Mouse (Mus musculus): Measurements from ENCODE around the gene Gatad2a. TPM values are rescaled to one million over a fixed set of nuclear protein-coding genes. Genes with fewer than 3 reads are reported as not detected.

Gatad2a gene
- total RNA-seq, 2 experiments from 2014 or later, result 58.2 to 69.2 TPM

DNA sequence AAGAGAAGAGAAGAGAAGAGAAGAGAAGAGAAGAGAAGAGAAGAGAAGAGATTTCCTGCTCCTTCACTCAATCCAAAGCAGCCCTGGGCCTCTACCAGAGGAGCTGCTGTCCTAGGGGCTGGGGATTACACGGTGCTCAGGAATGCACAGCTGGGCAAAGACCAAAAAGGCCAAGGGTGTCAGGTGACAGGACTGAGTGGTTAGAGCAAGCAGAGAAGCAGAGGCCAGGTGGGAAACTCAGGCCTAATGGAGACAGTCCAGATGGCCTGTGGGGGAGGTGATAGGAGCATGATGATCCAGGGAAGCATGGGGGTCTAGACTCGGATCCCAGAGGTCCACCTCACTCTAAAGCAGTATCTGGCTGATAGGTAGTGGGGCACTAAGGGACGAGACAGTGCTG is 56.6 kb downstream of the Gatad2a start:
- ATAC-seq (replicated peaks; ENCODE audit: poor library complexity, severe bottlenecking), result no peak

DNA sequence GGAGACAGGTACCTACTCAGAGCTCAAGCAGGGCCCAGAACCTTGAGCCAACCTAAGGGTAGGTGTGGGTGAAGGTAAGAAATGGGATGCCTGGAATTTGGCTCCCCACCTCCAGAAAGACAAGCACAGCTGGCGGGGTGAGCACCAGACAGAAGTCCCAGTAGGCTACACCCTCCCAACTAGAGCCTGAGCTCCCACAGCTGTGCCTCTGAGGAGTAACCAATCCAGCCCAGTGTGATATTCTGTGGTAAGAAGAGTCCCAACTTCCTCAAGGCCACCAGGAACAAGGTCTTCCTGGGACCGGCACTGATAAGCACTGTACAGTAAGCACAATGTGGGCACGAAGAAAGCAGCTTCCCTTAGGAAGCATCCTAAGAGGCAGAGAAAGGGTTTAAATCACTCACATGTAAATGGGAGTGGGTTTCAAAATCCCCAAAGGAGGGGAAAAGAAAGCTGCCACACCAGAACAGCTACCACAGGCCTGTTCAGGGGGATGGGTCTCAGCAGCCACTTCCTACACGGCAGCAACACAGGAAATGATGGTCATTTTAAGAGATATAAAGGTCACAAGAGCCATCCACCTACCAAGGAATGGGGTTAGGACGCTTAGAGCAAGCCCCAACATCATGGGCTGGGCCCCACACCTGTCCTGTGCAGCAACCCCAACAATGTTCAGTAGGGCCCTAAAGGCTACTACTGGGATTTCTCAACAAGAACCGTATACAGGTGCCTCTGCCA is 57.8 kb downstream of the Gatad2a start:
- ATAC-seq (replicated peaks; ENCODE audit: poor library complexity, severe bottlenecking), result peak; percentile 75

DNA sequence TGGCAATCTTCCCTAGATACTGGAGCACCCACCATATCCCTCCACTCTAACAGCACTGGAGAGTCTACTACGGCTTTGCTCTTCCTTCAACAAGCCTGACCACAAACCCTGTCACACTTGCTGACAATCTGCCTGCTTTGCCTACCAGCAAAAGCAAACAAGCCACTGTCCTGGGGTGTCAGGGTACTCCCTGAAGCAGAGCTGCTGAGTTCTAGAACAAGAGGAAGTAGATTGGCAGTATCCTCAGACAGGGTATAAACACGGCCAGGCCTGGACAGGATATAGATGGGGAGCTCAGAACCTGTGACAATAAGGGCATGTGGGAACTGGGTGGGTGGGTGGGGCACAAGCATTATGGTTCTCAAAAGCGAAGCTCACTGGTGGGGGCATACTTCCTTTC is 58.7 kb downstream of the Gatad2a start:
- peak; percentile 27; the same call in 1 of the 2 replicates for ATAC-seq (replicated peaks; ENCODE audit: poor library complexity, severe bottlenecking)

DNA sequence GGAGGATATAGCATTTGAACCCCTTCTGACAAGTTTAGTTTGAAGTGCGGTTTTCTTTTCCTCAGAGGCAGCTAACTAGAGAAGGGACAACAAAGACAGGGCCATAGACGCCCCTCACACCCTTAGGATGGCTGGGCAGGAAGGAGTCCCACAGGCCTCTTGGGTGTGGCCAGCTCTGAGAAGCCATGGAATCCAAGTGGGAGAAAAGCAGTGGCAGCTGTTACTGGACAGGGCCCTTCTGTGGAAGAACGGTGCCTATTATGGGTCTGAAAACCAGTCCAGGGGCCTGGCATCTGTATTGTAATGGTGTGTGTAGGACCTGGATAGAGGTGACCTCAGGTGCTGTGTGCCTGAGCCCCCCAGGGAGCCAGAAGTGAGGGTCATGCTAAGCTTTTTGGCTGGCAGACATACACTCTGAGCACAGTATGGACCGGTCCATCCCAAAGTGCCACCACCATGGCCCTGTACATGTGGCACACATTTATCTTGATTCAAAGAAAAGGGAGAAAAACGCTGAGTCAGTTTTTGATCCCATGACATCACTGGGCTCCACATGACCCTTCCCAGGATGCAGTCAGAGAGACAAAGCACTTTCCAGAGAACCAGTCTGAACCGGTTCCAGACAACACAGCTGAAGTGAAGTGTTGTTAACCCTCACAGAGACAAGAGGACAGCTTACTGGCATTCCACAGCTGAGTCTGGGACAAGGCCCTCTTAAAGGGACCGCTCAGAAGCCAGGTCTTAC is 60.0 kb downstream of the Gatad2a start:
- no peak for ATAC-seq (replicated peaks; ENCODE audit: poor library complexity, severe bottlenecking)

DNA sequence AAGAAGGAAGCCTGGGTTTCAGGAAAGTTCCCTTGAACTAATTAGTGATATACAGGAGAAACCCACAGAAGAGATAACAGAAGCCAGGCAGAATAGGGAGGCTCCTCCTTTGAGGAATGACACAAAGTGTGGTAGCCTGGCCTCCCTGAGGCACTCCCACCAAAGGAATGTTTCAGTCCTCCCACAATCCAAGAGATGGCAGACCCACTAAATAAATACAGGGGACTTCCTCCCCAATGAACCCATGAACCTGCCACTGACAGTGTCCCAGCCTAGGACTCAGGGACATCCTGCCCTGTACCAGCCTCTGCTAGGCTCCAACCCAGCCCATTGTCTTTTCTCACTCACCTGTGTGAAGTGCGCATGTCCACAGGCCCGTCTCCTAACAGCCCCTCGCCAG is 60.8 kb downstream of the Gatad2a start:
- ATAC-seq (replicated peaks; ENCODE audit: poor library complexity, severe bottlenecking), result no peak

DNA sequence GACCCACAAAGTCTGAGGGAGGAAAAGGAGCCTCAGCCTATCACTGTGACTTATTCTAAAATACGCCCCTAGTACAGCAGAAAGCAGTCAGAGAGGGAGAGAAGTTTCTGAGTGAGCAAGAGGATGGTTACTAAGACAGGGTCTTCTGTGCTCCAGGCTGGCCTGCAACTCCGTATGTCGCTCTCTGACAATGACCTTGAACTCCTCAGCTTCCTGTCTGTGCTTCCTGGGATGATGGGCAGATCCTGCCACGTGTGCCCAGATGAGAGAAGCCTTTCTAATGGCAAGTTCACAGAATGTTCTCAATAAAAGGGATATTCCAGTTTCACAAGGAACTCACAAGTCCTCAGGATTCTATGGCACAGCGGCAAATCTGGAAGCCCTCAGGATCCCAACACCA is 61.6 kb downstream of the Gatad2a start:
- ATAC-seq (replicated peaks; ENCODE audit: poor library complexity, severe bottlenecking), result no peak

DNA sequence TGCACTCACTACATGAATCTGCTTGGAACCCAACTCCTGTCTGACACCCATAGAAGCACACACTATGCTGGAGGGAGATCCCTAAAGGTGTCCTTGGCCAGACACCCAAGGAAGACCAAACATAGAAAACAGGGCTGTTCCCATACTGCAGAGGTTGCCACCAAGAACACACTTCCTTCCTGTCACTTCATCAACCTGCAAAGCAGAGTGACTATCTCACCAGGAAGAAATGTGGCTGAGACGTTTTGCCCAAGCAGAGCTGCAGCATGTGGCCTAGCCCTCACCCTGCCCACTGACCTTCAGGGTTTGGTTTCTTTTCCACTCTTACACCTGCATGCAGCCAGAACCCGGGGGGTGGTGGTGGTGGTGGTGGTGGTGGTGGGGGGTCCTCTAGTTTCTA is 62.4 kb downstream of the Gatad2a start:
- ATAC-seq (replicated peaks; ENCODE audit: poor library complexity, severe bottlenecking), result no peak

DNA sequence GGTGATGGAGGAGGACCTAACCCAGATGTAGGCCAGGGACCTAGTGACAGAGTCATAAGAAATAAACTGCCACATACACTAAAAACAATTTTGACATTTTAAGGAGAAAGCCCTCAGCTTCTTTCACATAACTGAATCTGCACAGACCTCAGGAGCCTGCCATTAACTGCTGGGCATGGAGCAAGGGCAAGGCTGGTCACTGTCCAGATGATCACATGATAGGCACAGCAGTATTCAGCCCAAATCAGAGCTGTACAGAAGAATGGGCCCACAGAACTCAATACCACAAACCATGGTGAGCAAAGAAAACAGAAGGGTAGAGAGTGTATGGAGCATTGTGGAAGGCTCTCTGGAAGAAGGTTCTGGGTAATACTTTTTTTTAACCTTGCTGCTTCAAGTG is 69.3 kb downstream of the Gatad2a start:
- no peak for ATAC-seq (replicated peaks; ENCODE audit: poor library complexity, severe bottlenecking)

DNA sequence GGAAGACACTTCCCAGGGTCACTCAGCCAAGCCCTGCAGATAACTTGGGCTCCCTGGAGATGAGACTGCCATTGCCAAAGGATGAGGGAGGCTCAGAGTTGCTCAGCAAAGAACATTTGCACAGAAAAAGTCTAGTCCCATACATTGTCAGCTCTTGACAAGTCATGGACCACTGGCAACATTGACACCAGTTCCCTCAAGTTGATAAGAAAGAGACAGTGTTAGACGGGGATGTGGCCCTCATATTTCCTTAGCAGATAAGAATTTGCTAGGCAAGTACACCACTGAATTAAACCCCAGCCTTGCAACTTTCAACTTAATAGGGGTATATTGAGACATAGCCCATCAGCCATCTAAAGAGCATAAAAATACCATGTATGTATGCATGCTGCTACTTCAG is 72.2 kb downstream of the Gatad2a start:
- ATAC-seq (replicated peaks; ENCODE audit: poor library complexity, severe bottlenecking), result no peak

DNA sequence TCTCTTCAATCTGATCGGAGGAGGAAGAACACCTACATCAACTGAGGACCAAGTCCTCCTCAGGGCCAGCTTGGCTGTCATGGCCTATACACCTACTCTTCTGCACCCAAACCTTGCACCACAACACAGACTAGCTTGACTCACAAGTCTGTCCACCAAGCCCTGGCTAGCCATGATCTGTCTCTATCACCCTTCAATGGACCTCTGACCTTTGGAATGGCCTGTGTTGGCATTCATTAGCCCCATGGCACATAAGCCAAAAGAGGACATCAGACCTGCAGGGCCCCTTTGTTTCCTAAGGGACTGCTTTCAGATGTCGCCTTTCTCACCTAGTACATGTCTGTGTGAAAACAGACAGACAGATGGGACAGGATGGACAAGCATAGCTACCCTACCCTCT is 75.0 kb downstream of the Gatad2a start:
- no peak for ATAC-seq (replicated peaks; ENCODE audit: poor library complexity, severe bottlenecking)

DNA sequence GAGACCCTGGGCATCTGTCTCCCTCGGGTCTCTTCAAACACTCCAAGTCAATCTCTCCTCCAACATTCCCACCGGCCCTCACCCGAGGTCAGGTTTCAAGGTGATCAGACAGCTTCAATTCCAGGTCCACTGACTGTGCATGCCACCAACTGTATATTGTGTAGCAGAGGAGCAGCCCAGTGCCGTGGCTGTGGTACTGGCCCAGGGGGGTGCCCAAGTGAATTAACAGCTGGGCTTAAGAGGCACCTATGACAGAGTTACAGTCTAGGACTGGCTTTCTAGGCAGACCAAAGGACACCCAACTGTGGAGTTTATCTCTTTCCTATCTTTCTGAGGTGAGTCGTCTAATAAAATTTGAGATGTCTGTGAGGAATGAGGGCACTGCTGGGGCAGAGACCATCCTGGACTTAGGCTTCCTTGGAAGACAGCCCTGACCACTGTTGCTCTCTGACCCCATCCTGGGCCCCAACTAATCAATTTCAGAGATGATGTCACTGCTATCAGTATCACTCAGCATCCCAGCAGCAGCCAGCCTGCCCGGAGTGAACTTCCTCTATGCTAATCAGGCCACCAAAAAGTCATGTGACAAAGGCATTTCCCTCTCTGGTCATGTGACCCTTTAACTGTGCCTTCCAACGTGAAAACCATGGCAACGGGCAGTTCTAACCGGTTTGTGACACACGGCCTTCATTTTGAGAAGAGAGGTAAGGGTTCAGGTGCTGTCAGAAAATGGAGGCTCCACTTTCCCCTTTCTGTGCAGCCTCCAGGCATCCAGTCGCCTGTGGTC is 76.1 kb downstream of the Gatad2a start:
- peak; percentile 57 for ATAC-seq (replicated peaks; ENCODE audit: poor library complexity, severe bottlenecking)

DNA sequence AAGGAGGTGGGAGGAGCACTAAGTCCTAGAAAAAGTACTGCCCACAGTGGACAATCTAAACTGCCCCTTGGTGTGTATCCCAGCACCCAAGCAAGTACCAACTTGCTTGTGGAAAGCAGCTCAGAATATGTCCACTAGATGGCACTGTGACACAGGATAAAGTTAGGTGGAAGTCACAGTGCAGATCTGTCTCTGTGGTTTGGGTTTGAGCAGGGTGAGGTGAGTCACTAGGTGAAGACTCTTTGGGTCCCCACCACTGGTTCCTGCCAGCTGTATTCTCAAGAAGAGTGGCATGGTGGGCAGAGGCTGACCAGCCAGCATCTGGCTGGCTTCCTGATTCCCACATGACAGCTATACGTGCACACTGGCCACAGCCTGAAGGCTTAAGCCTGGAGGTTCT is 77.2 kb downstream of the Gatad2a start:
- peak; percentile 80 for ATAC-seq (replicated peaks; ENCODE audit: poor library complexity, severe bottlenecking)

DNA sequence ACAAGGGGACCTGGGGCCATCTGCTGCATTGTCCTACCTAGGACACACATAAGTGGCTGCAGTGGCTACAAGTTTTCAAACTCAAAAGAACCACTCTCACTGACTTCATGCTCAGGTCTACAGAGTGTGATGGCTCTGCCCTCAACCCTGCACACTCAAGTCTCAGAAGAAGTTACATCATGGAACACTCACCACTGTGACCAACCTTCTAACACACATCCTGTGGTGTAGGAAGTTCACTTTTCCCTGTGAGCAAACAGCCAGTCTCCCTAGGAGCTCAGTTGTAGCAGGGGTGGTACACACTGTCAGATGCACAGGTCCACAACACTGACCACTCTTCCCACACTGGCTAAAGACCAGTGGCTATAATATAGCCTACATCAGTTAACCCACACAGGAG is 77.7 kb downstream of the Gatad2a start:
- ATAC-seq (replicated peaks; ENCODE audit: poor library complexity, severe bottlenecking), result no peak

DNA sequence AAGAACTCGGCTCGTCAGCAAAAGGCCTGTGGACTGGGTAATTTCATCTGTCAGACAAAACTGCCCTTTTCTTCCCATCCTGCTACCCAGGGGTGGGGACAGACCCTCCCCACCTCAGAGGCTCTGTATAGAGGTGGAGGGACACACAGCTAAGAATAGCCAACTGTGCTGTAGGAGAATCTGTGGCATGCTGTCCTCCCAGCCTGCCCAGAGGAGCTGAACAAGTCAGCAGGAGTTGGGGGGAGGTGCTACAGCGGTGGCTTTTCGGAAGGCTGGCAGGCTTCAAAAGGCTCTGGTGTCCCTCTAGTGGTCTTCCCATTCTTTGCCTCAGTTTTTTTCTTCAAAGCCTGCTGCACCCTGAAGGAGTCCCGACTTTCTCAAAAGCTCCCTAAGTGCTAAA is 80.4 kb downstream of the Gatad2a start:
- ATAC-seq (replicated peaks; ENCODE audit: poor library complexity, severe bottlenecking), result no peak

DNA sequence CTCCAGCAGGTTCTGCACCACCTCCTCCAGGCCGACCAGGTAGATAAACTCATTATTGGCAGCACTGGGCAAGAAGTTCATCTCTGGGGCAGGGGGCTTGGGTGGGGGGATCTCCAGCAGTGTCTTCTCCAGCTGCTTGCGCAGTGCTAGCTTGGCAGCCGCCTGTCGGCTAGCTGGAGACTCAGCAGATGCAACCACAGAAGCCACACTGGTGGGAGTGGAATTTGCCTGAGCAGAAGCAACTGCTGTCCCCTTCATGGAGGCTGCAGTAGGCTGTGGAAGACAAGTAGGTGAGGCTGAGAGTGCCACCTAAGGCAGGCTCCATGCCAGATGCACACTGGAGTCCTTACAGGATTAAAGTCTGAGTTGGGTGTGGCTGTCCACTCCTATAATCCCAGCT is 81.7 kb downstream of the Gatad2a start:
- ATAC-seq (replicated peaks; ENCODE audit: poor library complexity, severe bottlenecking), result no peak

DNA sequence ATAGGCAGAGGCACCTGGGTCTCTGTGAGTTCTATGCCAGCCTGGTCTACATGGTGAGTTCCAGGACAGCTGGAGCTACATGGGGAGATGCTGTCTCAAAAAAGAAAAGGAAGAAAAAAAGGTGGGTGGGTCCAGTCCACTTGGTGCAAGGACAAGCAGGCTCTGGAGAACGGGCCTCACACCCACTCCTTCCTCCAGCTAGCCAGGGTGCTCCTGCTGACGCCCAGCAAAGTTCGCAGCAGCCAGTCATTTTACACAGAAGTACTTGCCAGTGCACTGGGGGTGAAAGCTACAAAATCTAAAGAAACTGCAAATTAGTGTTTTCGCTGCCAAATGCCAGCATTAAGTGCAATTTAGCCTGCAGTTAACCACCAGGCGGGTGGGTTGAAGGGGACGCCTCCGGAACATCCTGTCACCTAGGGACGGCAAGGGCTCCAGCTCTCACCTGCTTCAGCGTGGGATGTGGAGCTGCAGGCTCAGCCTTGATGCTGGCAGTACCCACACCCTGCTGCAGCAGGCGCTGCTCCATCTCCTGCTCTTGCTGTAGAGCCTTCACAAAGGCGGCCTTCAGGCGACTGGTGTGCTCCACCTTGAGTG is 83.6 kb downstream of the Gatad2a start:
- no peak for ATAC-seq (replicated peaks; ENCODE audit: poor library complexity, severe bottlenecking)

DNA sequence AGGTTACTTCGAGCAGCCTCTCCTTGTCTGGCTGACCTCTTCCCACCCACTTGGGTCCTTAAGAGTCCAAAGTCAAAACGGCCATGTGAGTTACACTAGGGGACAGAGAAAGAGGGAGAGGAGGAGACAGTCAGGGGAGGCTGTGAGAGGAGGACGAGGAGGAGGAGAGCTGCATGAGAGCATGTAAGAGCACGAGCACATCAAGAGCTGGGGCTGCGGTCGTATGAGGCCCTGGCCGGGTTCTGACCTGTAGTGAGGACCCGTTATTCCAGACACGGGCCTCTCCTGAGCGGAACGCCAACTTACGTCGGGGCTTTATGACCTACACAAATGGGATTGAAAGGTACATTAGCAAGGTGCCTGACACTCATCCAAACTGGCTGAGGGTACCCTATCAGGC is 84.3 kb downstream of the Gatad2a start:
- no peak for ATAC-seq (replicated peaks; ENCODE audit: poor library complexity, severe bottlenecking)

DNA sequence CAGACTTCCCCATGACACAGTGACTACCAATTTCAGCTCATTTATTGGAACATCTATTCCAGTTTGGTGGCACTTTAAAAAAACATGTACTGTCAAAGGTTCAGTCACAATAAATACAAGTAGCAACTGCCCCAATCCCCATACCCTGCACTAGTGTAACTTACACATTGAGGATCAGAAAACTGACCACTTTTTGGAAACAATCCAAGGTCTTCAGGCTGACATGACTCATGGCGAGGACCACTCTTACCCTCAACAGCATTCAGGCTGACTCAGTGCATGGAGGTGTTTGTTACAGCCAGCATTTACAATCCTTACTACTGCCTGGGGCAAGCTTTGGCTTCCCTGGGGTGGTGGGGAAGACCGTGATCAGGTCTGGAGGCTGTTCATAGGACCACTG is 89.1 kb downstream of the Gatad2a start:
- ATAC-seq (replicated peaks; ENCODE audit: poor library complexity, severe bottlenecking), result no peak

DNA sequence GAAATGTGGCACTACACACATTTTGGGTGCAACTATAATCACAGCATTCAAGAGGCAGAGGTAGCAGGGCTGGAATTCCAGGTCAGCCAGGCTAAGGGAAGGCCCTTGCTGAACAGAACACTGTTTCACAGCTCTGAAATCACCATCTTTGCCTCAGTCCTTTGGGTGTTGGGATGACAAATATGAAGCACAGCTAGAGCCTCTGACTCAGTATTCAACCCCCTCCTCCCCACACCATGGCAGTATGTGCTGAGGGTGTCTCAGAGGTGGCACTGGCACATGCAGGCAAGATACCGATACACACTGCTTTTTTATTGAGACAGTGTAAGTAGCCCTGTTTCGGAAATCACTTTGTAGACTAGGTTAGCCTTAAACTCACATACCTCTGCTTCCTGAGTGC is 89.9 kb downstream of the Gatad2a start:
- ATAC-seq (replicated peaks; ENCODE audit: poor library complexity, severe bottlenecking), result no peak

DNA sequence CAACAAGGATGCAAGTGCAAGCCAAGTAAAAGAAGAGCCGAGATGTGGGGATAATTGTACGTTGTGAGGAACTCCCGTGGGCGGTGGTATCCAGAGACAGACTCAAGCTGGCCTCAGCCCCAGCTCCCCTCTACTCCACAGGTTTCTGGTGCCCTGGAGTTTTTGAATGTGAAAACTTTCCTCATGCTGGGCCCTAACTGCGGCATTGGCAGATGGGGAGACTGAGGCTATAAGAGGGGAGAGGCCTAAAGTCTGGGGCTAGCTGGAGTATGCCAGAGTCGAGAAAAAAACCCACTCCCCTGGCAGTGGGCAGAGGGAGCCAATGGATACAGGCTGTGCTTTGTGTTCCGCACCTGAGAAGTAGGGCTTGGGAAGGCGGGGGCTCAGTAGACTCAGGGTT is 92.1 kb downstream of the Gatad2a start:
- ATAC-seq (replicated peaks; ENCODE audit: poor library complexity, severe bottlenecking), result no peak

DNA sequence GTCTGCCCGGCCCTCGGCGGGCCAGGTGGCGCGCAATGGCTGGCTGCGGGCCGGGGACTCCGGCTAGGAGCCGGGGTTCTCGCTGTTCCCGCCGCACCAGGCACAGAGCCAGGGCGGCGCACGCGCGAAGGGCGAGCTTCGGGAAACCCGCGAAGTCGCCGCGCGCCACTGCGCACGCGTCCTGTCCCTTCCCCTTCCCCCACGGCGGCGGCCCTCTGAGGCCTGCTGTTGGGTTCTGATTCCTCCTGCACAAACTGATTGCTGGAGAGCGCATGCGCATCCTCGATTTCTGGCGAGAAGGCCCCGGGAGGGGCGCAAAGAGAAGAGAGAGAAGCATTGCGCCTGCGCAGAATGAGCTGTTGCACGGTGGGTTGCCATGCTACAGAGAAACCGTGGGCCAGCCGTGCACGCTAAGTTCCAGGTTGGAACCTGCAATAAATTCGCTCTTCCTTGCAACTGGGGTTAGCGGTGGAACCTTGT is 93.1 kb downstream of the Gatad2a start:
- peak; percentile 59 for ATAC-seq (replicated peaks; ENCODE audit: poor library complexity, severe bottlenecking)

Measured in granulocyte monocyte progenitor cell, adult 5-6 weeks (primary cell).